Mouse (Mus musculus): ENCODE measurements around the gene Scml4. TPM values are rescaled to one million over a fixed set of nuclear protein-coding genes. Genes with fewer than 3 reads are reported as not detected.

The Scml4 gene
- polyA plus RNA-seq, 2 experiments: 0.92 to 1.1 TPM

- Histone ChIP-seq H3K4me3 (replicated peaks; ENCODE audit: low read length) (no peak overlapping the region), H3K27ac (replicated peaks; ENCODE audit: low read depth, low read length) (no peak overlapping the region), H3K9me3 (ENCODE audit: control insufficient read depth, low read length) (no peaks in the 10 kb centered on the region), H3K4me2 (replicated peaks; ENCODE audit: low read depth, low read length, severe bottlenecking) (no peak overlapping the region), H3K27me3 (ENCODE audit: control insufficient read depth, insufficient read depth, low read length) (no peaks in the 10 kb centered on the region), H3K9ac (ENCODE audit: low read depth, low read length, severe bottlenecking) (no peak overlapping the region), H3K36me3 (ENCODE audit: control insufficient read depth, insufficient read depth, low read length) (no peaks in the 10 kb centered on the region), H3K4me1 (ENCODE audit: control insufficient read depth, insufficient read depth, low read length) (peaks cover 11% of the 10 kb centered on the region; the same call in 1 of the 2 replicates)
- ATAC-seq (ENCODE audit: low FRiP score, low read depth) (no peak), DNase-seq (ENCODE audit: low spot score) (no peak)
- no peak for TF ChIP-seq POLR2A (IDR thresholded peaks at IDR 0.05; ENCODE audit: borderline replicate concordance, extremely low read depth, insufficient read depth, insufficient read length)
- WGBS: 47% methylated on average over 4 of the region's 4 CpGs
Observed at GRCm38 (mm10) chr10:42913196-42913595, 53.0 kb downstream of the Scml4 start.

DNA sequence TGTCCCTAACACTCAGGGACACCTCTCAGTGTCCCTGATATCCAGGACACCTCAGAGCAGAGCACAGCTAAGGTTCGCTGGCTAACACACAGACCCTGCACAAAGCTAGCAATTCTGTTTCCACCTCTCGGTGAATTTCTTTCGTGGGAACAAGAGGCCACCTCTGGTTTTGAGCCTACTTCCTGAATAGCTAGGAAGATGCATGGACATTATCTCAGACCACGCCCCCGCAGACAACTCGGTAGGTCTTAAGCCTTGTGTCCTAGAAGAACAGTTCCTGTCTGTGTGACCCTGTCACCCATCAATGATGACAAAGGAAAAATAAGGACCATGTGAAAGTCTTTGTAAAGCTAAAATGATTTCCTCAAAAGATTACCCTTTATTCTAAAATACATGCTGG is 54.0 kb downstream of the Scml4 start:
- no peaks in the 10 kb centered on the region for H3K27me3 ChIP-seq (ENCODE audit: control insufficient read depth, insufficient read depth, low read length)
- H3K4me2 ChIP-seq (replicated peaks; ENCODE audit: low read depth, low read length, severe bottlenecking): no peak overlapping the region
- no peaks in the 10 kb centered on the region for H3K36me3 ChIP-seq (ENCODE audit: control insufficient read depth, insufficient read depth, low read length)
- no peak overlapping the region for H3K4me3 ChIP-seq (replicated peaks; ENCODE audit: low read length)
- no peak overlapping the region; the same call in 1 of the 2 replicates for H3K27ac ChIP-seq (replicated peaks; ENCODE audit: low read depth, low read length)
- no peak for DNase-seq (ENCODE audit: low spot score)
- ATAC-seq (ENCODE audit: low FRiP score, low read depth): no peak
- H3K9ac ChIP-seq (ENCODE audit: low read depth, low read length, severe bottlenecking): no peak overlapping the region
- H3K4me1 ChIP-seq (ENCODE audit: control insufficient read depth, insufficient read depth, low read length): peaks cover 11% of the 10 kb centered on the region; the same call in 1 of the 2 replicates
- H3K9me3 ChIP-seq (ENCODE audit: control insufficient read depth, low read length): no peaks in the 10 kb centered on the region
- TF ChIP-seq POLR2A (IDR thresholded peaks at IDR 0.05; ENCODE audit: borderline replicate concordance, extremely low read depth, insufficient read depth, insufficient read length): no peak
- 58% methylated on average over 6 of the region's 6 CpGs for WGBS

GRCm38 (mm10) chr10:42917355-42917754 is 57.2 kb downstream of the Scml4 start:
- H3K4me1 ChIP-seq (ENCODE audit: control insufficient read depth, insufficient read depth, low read length): peaks cover 11% of the 10 kb centered on the region; the same call in 1 of the 2 replicates
- no peak overlapping the region for H3K9ac ChIP-seq (ENCODE audit: low read depth, low read length, severe bottlenecking)
- DNase-seq (ENCODE audit: low spot score) (no peak), ATAC-seq (ENCODE audit: low FRiP score, low read depth) (no peak)
- TF ChIP-seq POLR2A (IDR thresholded peaks at IDR 0.05; ENCODE audit: borderline replicate concordance, extremely low read depth, insufficient read depth, insufficient read length): no peak
- H3K4me2 ChIP-seq (replicated peaks; ENCODE audit: low read depth, low read length, severe bottlenecking): no peak overlapping the region
- no peak overlapping the region for H3K27ac ChIP-seq (replicated peaks; ENCODE audit: low read depth, low read length)
- H3K27me3 ChIP-seq (ENCODE audit: control insufficient read depth, insufficient read depth, low read length): no peaks in the 10 kb centered on the region
- H3K9me3 ChIP-seq (ENCODE audit: control insufficient read depth, low read length): 0 out of 2 replicates have a peak, but pooled peaks cover under 1% of the 10 kb centered on the region
- H3K4me3 ChIP-seq (replicated peaks; ENCODE audit: low read length): no peak overlapping the region
- no peaks in the 10 kb centered on the region for H3K36me3 ChIP-seq (ENCODE audit: control insufficient read depth, insufficient read depth, low read length)
- 61% methylated on average over 5 of the region's 5 CpGs for WGBS

DNA sequence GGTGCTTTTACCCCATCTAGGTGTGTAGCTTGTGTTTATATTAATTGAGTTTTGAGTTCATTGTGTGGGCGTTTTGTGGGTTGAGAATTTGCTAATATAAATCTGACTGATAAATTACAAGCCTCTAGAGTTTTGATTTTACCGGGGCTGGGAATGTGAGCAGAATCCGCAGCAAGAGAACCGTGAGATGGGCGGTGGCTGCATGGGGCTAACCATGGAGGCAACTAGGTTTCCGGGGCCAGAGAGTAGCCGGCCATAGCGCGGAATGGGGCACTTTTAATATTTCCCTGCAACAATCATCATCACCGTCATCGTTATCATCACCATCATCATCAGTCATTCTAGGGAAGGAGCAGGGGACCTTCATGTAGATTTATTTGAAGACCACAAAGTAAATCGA is 59.6 kb downstream of the Scml4 start:
- DNase-seq (ENCODE audit: low spot score) (no peak), ATAC-seq (ENCODE audit: low FRiP score, low read depth) (no peak)

GRCm38 (mm10) chr10:42925103-42925866 is 65.1 kb downstream of the Scml4 start:
- H3K27ac ChIP-seq (replicated peaks; ENCODE audit: low read depth, low read length): no peak overlapping the region
- H3K4me3 ChIP-seq (replicated peaks; ENCODE audit: low read length): no peak overlapping the region
- ATAC-seq (ENCODE audit: low FRiP score, low read depth) (no peak), DNase-seq (ENCODE audit: low spot score) (no peak)
- 80% methylated on average over 22 of the region's 22 CpGs for WGBS
- H3K9me3 ChIP-seq (ENCODE audit: control insufficient read depth, low read length): peaks cover 4% of the 10 kb centered on the region; the same call in 1 of the 2 replicates
- no peak for TF ChIP-seq POLR2A (IDR thresholded peaks at IDR 0.05; ENCODE audit: borderline replicate concordance, extremely low read depth, insufficient read depth, insufficient read length)
- H3K4me2 ChIP-seq (replicated peaks; ENCODE audit: low read depth, low read length, severe bottlenecking): no peak overlapping the region
- H3K36me3 ChIP-seq (ENCODE audit: control insufficient read depth, insufficient read depth, low read length): no peaks in the 10 kb centered on the region
- H3K9ac ChIP-seq (ENCODE audit: low read depth, low read length, severe bottlenecking): no peak overlapping the region
- no peaks in the 10 kb centered on the region for H3K27me3 ChIP-seq (ENCODE audit: control insufficient read depth, insufficient read depth, low read length)
- H3K4me1 ChIP-seq (ENCODE audit: control insufficient read depth, insufficient read depth, low read length): no peaks in the 10 kb centered on the region

More for the DNA sequence above, 59.6 kb downstream of the Scml4 start:
- Histone ChIP-seq H3K4me1 (ENCODE audit: control insufficient read depth, insufficient read depth, low read length) (peaks cover 2% of the 10 kb centered on the region; the same call in 1 of the 2 replicates), H3K27me3 (ENCODE audit: control insufficient read depth, insufficient read depth, low read length) (no peaks in the 10 kb centered on the region), H3K9me3 (ENCODE audit: control insufficient read depth, low read length) (peaks cover 4% of the 10 kb centered on the region; the same call in 1 of the 2 replicates), H3K9ac (ENCODE audit: low read depth, low read length, severe bottlenecking) (no peak overlapping the region), H3K36me3 (ENCODE audit: control insufficient read depth, insufficient read depth, low read length) (no peaks in the 10 kb centered on the region), H3K4me2 (replicated peaks; ENCODE audit: low read depth, low read length, severe bottlenecking) (no peak overlapping the region), H3K27ac (replicated peaks; ENCODE audit: low read depth, low read length) (no peak overlapping the region), H3K4me3 (replicated peaks; ENCODE audit: low read length) (no peak overlapping the region)
- WGBS: 92% methylated on average over 12 of the region's 12 CpGs
- TF ChIP-seq POLR2A (IDR thresholded peaks at IDR 0.05; ENCODE audit: borderline replicate concordance, extremely low read depth, insufficient read depth, insufficient read length): no peak
